Mouse (Mus musculus): ENCODE data around the gene Dnmt3b.
"Not testable (repeated sequence)": the region's sequence is repeated elsewhere in the genome, so short reads cannot be mapped to it uniquely, and the experiment has no call there.

Gene Dnmt3b

DNA sequence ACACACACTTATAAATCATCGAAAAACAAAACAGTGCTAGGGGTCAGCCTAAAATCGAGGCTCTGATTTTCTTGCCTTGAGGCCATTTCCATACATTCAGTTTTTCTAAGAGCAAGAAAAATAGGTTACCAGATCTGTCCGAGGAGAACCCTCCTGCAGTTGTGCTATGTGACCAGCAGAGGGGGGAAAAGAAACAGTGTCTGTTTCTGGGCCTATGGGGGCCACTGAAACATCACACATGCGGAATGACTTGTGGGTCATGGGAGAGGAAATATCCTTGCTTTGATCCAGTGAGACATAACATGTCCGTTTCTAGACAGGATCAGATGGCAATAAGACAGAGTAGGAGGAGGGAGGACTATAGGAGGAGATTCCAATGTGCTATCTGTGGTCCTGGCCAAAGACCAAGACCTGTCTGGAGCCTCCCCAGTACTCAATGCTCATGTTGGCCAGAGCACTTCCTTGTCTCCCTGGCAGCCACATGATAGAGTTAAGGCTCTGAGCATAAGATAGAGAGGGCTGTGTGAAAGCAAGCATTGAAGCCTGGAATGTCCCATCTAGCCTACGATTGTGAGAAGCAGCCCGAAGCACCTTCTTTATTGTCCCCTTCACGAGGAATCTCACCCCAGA is 61.6 kb downstream of the Dnmt3b start:
- DNase-seq (ENCODE audit: extremely low read depth, insufficient read length, low spot score), result no peak

DNA sequence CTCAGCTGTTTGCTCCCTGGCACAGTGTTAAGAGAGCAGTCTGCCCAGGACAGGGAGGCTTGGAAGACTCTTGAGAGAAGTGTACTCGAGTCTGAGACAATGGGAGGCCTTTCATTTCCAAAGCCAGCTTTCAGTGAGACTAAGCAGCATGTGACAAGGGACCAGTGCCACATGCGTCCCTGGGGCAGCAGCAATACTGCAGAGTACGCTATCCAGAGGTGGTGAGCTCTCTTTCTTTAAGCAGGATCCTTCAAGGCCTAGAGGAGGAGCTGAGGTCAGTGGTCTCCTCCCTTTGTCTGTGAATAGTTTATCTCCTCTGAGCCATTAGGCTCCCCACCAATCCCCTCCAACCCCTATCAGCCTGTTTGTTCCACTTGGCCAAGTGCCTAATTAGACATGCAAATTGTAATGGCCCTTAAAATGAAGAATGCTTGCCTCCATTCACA is 63.4 kb downstream of the Dnmt3b start:
- DNase-seq (ENCODE audit: extremely low read depth, insufficient read length, low spot score), result no peak

DNA sequence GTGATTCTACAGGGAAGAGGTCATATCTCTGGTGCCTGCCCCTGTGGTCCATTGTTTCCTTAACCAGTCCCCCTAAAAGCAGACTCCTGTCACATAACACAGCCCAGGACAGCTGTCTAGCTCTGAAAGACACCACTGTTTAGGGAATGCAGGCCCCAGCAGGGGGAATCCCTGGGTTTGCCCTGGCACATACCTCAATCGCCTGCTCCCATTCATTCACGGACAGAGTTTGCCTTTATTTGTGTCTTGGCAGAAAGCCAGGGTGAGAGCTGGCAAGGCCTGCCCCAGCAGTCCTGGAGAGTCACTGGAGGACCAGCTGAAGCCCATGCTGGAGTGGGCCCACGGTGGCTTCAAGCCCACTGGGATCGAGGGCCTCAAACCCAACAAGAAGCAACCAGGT is 64.0 kb downstream of the Dnmt3b start:
- DNase-seq (ENCODE audit: extremely low read depth, insufficient read length, low spot score), result peak; percentile 41

GRCm38 (mm10) chr2:153717861-153718260 is 68.6 kb downstream of the Dnmt3b start:
- not testable (repeated sequence) for DNase-seq (ENCODE audit: extremely low read depth, insufficient read length, low spot score)

GRCm38 (mm10) chr2:153723098-153723497 is 73.8 kb downstream of the Dnmt3b start:
- DNase-seq (ENCODE audit: extremely low read depth, insufficient read length, low spot score), result no peak

DNA sequence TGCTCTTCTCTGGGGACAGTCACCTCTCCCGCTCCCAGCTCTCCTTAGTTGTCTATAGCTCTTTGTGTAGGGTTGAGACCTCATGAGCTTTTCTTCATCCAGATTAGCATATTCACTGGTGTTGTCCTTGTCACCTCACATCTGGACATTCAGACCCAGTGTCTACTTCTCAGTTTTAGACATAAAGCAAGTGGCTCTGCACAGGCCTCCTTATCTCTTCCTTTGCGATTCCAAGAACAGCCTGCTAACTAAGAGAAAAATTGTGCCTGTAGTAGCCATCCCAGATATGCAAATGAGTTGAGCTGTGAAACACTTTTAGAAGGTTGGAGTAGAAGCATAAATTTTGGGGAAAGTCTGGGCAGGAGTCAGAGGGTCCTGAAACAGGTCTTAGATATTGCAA is 75.2 kb downstream of the Dnmt3b start:
- no peak for DNase-seq (ENCODE audit: extremely low read depth, insufficient read length, low spot score)

DNA sequence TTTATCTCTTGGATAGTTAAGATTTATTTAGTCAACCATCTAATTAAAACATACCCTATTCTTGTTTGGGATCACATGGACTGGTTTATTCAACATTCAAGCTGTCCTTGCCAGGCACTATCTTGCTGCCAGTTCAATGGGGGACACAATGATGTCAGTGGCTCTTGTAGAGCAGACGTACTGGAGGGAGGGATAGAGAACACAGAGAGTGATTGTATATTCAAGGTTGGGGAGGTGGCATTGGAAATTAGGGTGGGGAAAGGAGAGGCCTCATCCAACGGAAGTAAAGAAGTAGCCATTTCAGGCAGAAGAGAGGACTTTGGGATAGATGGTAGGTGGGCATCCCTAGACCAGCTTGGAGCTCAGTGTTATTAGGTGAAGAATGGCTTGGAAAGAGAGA is 75.6 kb downstream of the Dnmt3b start:
- DNase-seq (ENCODE audit: extremely low read depth, insufficient read length, low spot score), result no peak

DNA sequence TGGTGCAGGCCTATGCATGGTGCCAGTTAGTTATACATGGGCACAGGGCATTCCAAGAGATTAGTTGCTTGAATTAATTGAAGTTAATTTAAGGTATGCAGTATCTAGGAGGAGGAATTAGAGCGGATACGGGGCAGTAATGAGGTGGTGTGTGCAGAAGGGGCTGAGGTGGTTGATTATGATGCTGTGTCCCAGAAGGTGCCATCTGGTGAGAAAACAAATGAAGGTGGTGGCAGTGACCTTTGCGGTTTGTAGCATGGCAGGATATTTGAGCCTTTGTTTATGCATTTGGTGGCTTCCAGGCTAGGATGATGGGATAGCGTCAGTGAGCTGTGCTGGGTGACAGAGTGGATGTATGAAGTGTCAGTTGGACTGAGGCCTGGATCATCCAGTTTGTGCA is 76.0 kb downstream of the Dnmt3b start:
- DNase-seq (ENCODE audit: extremely low read depth, insufficient read length, low spot score), result no peak

DNA sequence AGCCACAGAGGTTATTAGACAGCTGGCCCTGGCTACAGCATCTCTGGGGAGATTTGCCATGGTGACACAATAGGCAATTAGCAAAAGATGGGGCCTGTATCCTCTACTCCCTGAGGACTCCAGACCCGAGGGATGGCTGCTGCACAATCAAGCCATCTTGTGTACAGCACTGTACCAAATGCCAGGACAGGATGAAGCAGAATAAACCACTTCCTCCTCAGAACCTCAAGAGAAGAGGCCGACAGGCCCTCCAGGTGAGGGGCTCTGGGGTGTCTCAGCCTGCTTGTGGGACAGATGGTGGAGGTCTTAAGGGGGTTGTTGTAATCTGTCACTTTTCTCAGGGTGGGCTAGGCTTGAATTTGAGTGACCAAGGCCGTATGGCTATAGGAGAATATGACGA is 84.8 kb downstream of the Dnmt3b start:
- no peak for DNase-seq (ENCODE audit: extremely low read depth, insufficient read length, low spot score)

Measured in 3134 (cell line).